Mouse (Mus musculus) midbrain, embryonic 16.5 days (tissue): ENCODE results near the gene Gm20388. TPM values are rescaled to one million over a fixed set of nuclear protein-coding genes. Genes with fewer than 3 reads are reported as not detected.
A peak's percentile ranks its signal among the peaks of the same experiment; 100 is the strongest.

Experiments
- ATAC-seq: fragments of 200-750 bp; cut with Nextera tagmentation; 2 replicates; pipeline ENCODE4 v1.8.0; 2017; ENCODE audit warnings: moderate TSS enrichment
- H3K27ac ChIP-seq: fragments of 300-500 bp; sonication (generic); 2 replicates; pipeline ENCODE4 v1.5.1; 2014; ENCODE audit warnings: mild to moderate bottlenecking, low read length, mixed read lengths
- H3K27me3 ChIP-seq: fragments of 300-500 bp; sonication (generic); 2 replicates; pipeline ENCODE4 v1.6.1; 2014; ENCODE audit warnings: low read depth, low read length, mixed read lengths; ENCODE audit not compliant: control insufficient read depth, insufficient read depth
- H3K36me3 ChIP-seq: fragments of 300-500 bp; sonication (generic); 2 replicates; pipeline ENCODE4 v1.6.1; 2014; ENCODE audit warnings: mild to moderate bottlenecking, low read length, moderate library complexity, mixed read lengths; ENCODE audit not compliant: control insufficient read depth, insufficient read depth
- H3K4me1 ChIP-seq: fragments of 300-500 bp; sonication (generic); 2 replicates; pipeline ENCODE4 v1.6.1; 2014; ENCODE audit warnings: mild to moderate bottlenecking, low read length, mixed read lengths; ENCODE audit not compliant: control insufficient read depth, insufficient read depth
- H3K4me2 ChIP-seq: fragments of 300-500 bp; sonication (generic); 2 replicates; pipeline ENCODE4 v1.6.1; 2014; ENCODE audit warnings: mild to moderate bottlenecking, low read length, mixed read lengths
- H3K4me3 ChIP-seq: fragments of 300-500 bp; sonication (generic); 2 replicates; pipeline ENCODE4 v1.5.1; 2014; ENCODE audit warnings: low read depth, mild to moderate bottlenecking, low read length, moderate library complexity, mixed read lengths
- H3K9ac ChIP-seq: fragments of 300-500 bp; sonication (generic); 2 replicates; pipeline ENCODE4 v1.6.1; 2014; ENCODE audit warnings: low read depth, low read length, mixed read lengths
- H3K9me3 ChIP-seq: fragments of 300-500 bp; sonication (generic); replicated peaks from 2 replicates; pipeline ENCODE4 v1.6.1; 2014; ENCODE audit warnings: mild to moderate bottlenecking, low read length, mixed read lengths; ENCODE audit not compliant: control insufficient read depth, poor library complexity, severe bottlenecking
- WGBS: fragments of 180-500 bp; shearing (Covaris S2); extraction: QIAGEN DNeasy Blood & Tissue Kit; methylation state at CpG from one replicate; pipeline ENCODE4 v1.1.7; 2014; 5-methylcytosine and 5-hydroxymethylcytosine counted together
- polyA plus RNA-seq: library from polyadenylated mRNA; unstranded; fragments of >200 nt; fragmentation: Nextera tagmentation; extraction: Ambion mirVana; gene quantifications from 2 replicates; pipeline ENCODE4 v1.2.1, GENCODE M21; 2015

Gm20388 gene
- polyA plus RNA-seq, 1 experiment from 2014 or later: 7.5 TPM

GRCm38 (mm10) chr8:122343341-122343740, 2432.7 kb downstream of the Gm20388 start:
- Histone ChIP-seq H3K9ac (0 out of 2 replicates have a peak overlapping the region, but pooled peaks have one; percentile 31), H3K4me2 (peak overlapping the region; percentile 49), H3K27me3 (peaks cover 21% of the 10 kb centered on the region), H3K4me3 (peak overlapping the region; percentile 9), H3K9me3 (no peaks in the 10 kb centered on the region), H3K4me1 (peaks cover 12% of the 10 kb centered on the region), H3K27ac (no peak overlapping the region), H3K36me3 (no peaks in the 10 kb centered on the region)
- 0 out of 2 replicates have a peak, but pooled peaks have one; percentile 5 for ATAC-seq
- WGBS: 5% methylated on average over 11 of the region's 11 CpGs

- peaks cover 18% of the 10 kb centered on the region for H3K27me3 ChIP-seq
Measured at GRCm38 (mm10) chr8:122343758-122344157, 2433.1 kb downstream of the Gm20388 start.

DNA sequence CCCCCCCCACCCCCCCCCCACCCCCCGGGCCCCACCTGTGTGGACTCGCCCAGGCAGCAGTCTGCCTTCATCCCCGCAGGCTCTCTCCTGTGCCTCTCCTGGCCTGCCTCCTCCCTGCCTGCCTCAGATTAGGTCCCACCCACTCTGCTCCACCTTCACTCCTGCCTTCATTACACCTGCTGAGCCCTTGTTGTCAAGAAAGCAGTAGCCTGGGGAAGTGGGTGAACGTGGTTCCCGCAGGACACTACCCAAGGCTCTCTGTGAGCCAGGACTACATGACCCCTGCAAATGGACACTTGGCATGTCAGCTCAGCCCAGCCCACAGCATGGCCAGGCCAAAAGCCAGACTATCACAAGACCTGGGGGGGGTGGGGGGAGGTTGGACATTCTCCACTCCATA, 2433.6 kb downstream of the Gm20388 start:
- Histone ChIP-seq H3K4me2 (no peak overlapping the region; the same call in 1 of the 2 replicates), H3K36me3 (no peaks in the 10 kb centered on the region), H3K27ac (no peak overlapping the region), H3K27me3 (peaks cover 18% of the 10 kb centered on the region), H3K4me1 (peaks cover 12% of the 10 kb centered on the region), H3K4me3 (no peak overlapping the region), H3K9ac (no peak overlapping the region), H3K9me3 (no peaks in the 10 kb centered on the region)
- WGBS: 0% methylated on average over 2 of the region's 5 CpGs
- no peak for ATAC-seq

More at GRCm38 (mm10) chr8:122343758-122344157, 2433.1 kb downstream of the Gm20388 start:
- H3K9me3 ChIP-seq: no peaks in the 10 kb centered on the region
- ATAC-seq: no peak
- peak overlapping the region; percentile 49 for H3K4me2 ChIP-seq
- H3K4me3 ChIP-seq: peak overlapping the region; percentile 9
- no peaks in the 10 kb centered on the region for H3K36me3 ChIP-seq
- no peak overlapping the region for H3K27ac ChIP-seq
- WGBS: 0% methylated on average over 14 of the region's 14 CpGs
- H3K4me1 ChIP-seq: peaks cover 12% of the 10 kb centered on the region
- 0 out of 2 replicates have a peak overlapping the region, but pooled peaks have one; percentile 31 for H3K9ac ChIP-seq

- 59% methylated on average over 12 of the region's 12 CpGs for WGBS
- Histone ChIP-seq H3K27me3 (peaks cover 18% of the 10 kb centered on the region), H3K4me3 (no peak overlapping the region), H3K27ac (no peak overlapping the region), H3K36me3 (no peaks in the 10 kb centered on the region), H3K4me2 (no peak overlapping the region), H3K9ac (no peak overlapping the region), H3K4me1 (peaks cover 19% of the 10 kb centered on the region), H3K9me3 (no peaks in the 10 kb centered on the region)
- no peak for ATAC-seq
Measured at GRCm38 (mm10) chr8:122345181-122346095, 2434.8 kb downstream of the Gm20388 start.

DNA sequence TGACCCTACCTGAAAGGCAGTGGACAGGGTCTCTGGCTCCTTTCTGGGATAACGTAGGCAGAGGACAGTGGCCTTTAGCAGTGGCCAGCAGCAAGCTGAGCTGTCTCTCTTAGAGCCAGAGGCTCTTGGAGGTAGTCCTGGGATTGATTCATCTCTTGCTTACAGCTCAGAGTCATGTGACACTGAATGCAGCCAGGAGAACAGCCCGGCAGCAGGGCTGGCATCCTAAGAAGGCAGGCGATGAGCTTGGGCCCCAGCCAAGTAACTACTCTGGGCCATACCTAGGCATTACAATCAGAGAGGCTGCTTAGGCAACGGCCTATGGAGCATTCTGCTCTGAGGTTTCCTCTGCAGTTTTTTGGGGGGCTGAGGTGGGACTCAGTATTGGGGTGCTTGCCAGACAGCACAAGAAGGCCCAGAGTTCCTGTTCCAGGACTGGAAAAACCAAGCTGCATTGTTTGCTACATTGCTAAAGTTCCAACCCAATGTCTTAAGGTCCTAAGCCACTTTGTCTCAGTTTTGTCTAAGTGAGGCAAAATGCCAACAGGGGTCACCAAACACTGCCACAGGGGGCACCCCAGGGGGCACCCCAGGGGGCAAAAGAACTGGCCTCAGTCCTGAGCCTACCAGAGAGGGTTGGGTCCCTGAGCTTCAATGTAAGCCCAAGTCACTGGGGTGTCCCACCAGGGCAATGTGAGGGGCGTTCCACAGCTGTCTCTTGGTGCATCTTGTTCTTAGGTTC, 2437.3 kb downstream of the Gm20388 start:
- Histone ChIP-seq H3K4me3 (no peak overlapping the region), H3K4me2 (no peak overlapping the region), H3K36me3 (no peaks in the 10 kb centered on the region), H3K9ac (no peak overlapping the region), H3K9me3 (no peaks in the 10 kb centered on the region), H3K27ac (no peak overlapping the region), H3K4me1 (peaks cover 26% of the 10 kb centered on the region), H3K27me3 (peaks cover 13% of the 10 kb centered on the region)
- WGBS: 59% methylated on average over 5 of the region's 5 CpGs
- no peak for ATAC-seq

DNA sequence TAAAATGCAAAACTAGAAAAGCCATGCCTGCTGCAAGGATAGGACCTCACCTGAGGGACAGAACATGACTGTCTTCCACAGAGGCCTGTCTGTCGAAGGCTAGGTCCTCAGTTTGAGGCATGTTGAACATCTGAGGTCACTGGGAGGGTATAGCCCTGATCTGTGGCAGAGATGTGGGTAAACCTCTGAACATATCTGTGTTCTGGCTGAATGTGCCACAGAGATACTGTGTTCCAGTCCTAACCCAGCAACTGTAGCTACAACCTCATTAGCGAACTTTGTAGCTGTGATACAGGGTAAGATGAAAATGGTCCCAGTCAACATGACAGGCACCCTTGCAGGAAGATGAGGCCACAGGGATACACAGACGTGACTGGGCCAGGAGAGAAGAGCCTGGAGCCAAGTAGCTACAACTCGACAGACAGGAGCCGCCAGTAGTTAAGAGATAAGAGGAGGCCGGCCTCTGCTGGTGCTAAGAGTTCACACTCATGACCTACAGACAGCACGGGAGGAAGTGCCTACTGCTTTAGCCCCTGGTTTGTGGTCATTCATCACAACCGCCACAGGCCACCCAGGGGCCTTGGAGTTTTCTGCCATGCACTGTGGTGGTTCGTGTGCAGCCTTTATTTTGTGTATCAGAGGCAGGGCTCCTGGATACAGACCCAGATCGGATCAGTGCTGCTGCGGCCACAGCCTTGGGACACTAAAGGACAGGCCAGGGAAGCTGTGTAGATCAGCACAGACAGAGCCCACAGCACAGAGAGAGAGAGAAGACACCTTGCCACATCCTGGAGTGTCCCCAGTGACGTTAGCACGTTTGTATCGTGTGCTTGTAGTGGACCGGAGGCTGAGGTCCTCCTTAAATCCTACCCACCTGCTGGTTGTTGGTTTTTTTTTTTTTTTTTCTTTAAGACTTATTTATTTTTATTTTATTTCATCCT, 2439.0 kb downstream of the Gm20388 start:
- peaks cover 6% of the 10 kb centered on the region for H3K27me3 ChIP-seq
- H3K4me2 ChIP-seq: no peak overlapping the region
- 41% methylated on average over 15 of the region's 15 CpGs for WGBS
- H3K9ac ChIP-seq: no peak overlapping the region
- no peaks in the 10 kb centered on the region for H3K36me3 ChIP-seq
- H3K4me3 ChIP-seq: no peak overlapping the region
- H3K27ac ChIP-seq: no peak overlapping the region
- H3K9me3 ChIP-seq: no peaks in the 10 kb centered on the region
- peaks cover 14% of the 10 kb centered on the region; the same call in 1 of the 2 replicates for H3K4me1 ChIP-seq
- no peak for ATAC-seq

GRCm38 (mm10) chr8:122350309-122351089, 2439.9 kb downstream of the Gm20388 start:
- H3K27ac ChIP-seq: peak overlapping the region; percentile 10; the same call in 1 of the 2 replicates
- peaks cover 14% of the 10 kb centered on the region; the same call in 1 of the 2 replicates for H3K4me1 ChIP-seq
- H3K4me3 ChIP-seq: no peak overlapping the region
- H3K9ac ChIP-seq: no peak overlapping the region
- H3K9me3 ChIP-seq: no peaks in the 10 kb centered on the region
- WGBS: 19% methylated on average over 11 of the region's 11 CpGs
- H3K4me2 ChIP-seq: no peak overlapping the region
- no peaks in the 10 kb centered on the region for H3K36me3 ChIP-seq
- peak; percentile 51; the same call in 1 of the 2 replicates for ATAC-seq
- H3K27me3 ChIP-seq: peaks cover 2% of the 10 kb centered on the region; the same call in 1 of the 2 replicates
